Comparison of ENCODE assay signal across 20 mouse cellular contexts in genomic region chr10:118978181-118978743, GRCm38 (mm10).
DNase-seq lines count a peak whose midpoint lies in the region; ATAC-seq lines count a peak whose summit lies in the region.
"Had no signal": no experiment of that assay in that cellular context is flagged by ENCODE, and none has a peak within 500 bp of the region (broad histone marks: within the 10 kb centered on the region; RNA-seq: fewer than 3 reads in every experiment).

No protein-coding gene starts in this region.

- H3K4me2 ChIP-seq in intestine, embryonic 16.5 days (ENCODE audit: low read depth, low read length): no peak overlapping the region
- H3K4me2 ChIP-seq in hindbrain, embryonic 11.5 days (replicated peaks; ENCODE audit: low read depth, low read length): no peak overlapping the region
- no peak overlapping the region for H3K4me2 ChIP-seq in hindbrain, embryonic 14.5 days (replicated peaks)
- H3K4me2 ChIP-seq: embryonic facial prominence, embryonic 12.5 days; hindbrain, embryonic 13.5 days; limb, embryonic 15.5 days; midbrain, embryonic 13.5 days; stomach, embryonic 15.5 days had no signal

- H3K27me3 ChIP-seq in intestine, embryonic 16.5 days (replicated peaks; ENCODE audit: control insufficient read depth, insufficient read depth, low read length): no peaks in the 10 kb centered on the region
- H3K27me3 ChIP-seq in hindbrain, embryonic 11.5 days (ENCODE audit: control insufficient read depth, insufficient read depth, low read length): no peaks in the 10 kb centered on the region; the same call in 1 of the 2 replicates
- H3K27me3 ChIP-seq in hindbrain, embryonic 14.5 days (ENCODE audit: control insufficient read depth, insufficient read depth, low read length): 0 out of 2 replicates have a peak, but pooled peaks cover 2% of the 10 kb centered on the region
- H3K27me3 ChIP-seq: CH12.LX; limb, embryonic 15.5 days; stomach, embryonic 15.5 days had no signal

- peak; percentile 95 for ATAC-seq in intestine, embryonic 16.5 days
- no peak for ATAC-seq in hindbrain, embryonic 11.5 days (ENCODE audit: low FRiP score)
- ATAC-seq in hindbrain, embryonic 14.5 days (ENCODE audit: low FRiP score): no peak
- ATAC-seq: activated CD4-positive, CD25-positive, alpha-beta regulatory T cell, adult 4 months; forebrain, postnatal 0 days; midbrain, embryonic 13.5 days had no signal

- H3K27ac ChIP-seq in intestine, embryonic 16.5 days (ENCODE audit: low read length): peak overlapping the region; percentile 63
- H3K27ac ChIP-seq in hindbrain, embryonic 11.5 days (ENCODE audit: low read depth, low read length): no peak overlapping the region
- H3K27ac ChIP-seq in hindbrain, embryonic 14.5 days: no peak overlapping the region
- H3K27ac ChIP-seq: embryonic facial prominence, embryonic 12.5 days; hindbrain, embryonic 13.5 days; limb, embryonic 15.5 days; midbrain, embryonic 13.5 days; stomach, embryonic 15.5 days had no signal

- H3K36me3 ChIP-seq in intestine, embryonic 16.5 days (ENCODE audit: control insufficient read depth, insufficient read depth, low read length): no peaks in the 10 kb centered on the region
- H3K36me3 ChIP-seq in hindbrain, embryonic 11.5 days (ENCODE audit: control insufficient read depth, insufficient read depth, low read length): no peaks in the 10 kb centered on the region
- H3K36me3 ChIP-seq in hindbrain, embryonic 14.5 days (replicated peaks; ENCODE audit: control insufficient read depth, insufficient read depth): no peaks in the 10 kb centered on the region
- H3K36me3 ChIP-seq: embryonic facial prominence, embryonic 12.5 days; hindbrain, embryonic 13.5 days; limb, embryonic 15.5 days; midbrain, embryonic 13.5 days; stomach, embryonic 15.5 days had no signal

- H3K9ac ChIP-seq in intestine, embryonic 16.5 days (ENCODE audit: low read depth, low read length): no peak overlapping the region
- no peak overlapping the region for H3K9ac ChIP-seq in hindbrain, embryonic 11.5 days (ENCODE audit: low read depth, low read length)
- H3K9ac ChIP-seq in hindbrain, embryonic 14.5 days: no peak overlapping the region
- H3K9ac ChIP-seq: embryonic facial prominence, embryonic 12.5 days; forebrain, postnatal 0 days; hindbrain, embryonic 13.5 days; limb, embryonic 15.5 days; midbrain, embryonic 13.5 days; stomach, embryonic 15.5 days had no signal

- 54% methylated on average over 10 of the region's 10 CpGs for WGBS in intestine, embryonic 16.5 days
- WGBS in hindbrain, embryonic 11.5 days: 83% methylated on average over 10 of the region's 10 CpGs
- 87% methylated on average over 10 of the region's 10 CpGs for WGBS in hindbrain, embryonic 14.5 days

- no peak overlapping the region for H3K4me3 ChIP-seq in intestine, embryonic 16.5 days (ENCODE audit: low read length)
- no peak overlapping the region for H3K4me3 ChIP-seq in hindbrain, embryonic 11.5 days (ENCODE audit: low read depth, low read length)
- no peak overlapping the region for H3K4me3 ChIP-seq in hindbrain, embryonic 14.5 days (replicated peaks; ENCODE audit: low read length)
- H3K4me3 ChIP-seq: embryonic facial prominence, embryonic 12.5 days; hindbrain, embryonic 13.5 days; limb, embryonic 15.5 days; midbrain, embryonic 13.5 days; stomach, embryonic 15.5 days had no signal

- DNase-seq in lung, postnatal 36 days: peak; percentile 8
- DNase-seq in lung, postnatal 4 days: no peak
- peak; percentile 74 for DNase-seq in thymus, postnatal 0 days (ENCODE audit: low spot score)
- no peak for DNase-seq in hindbrain, embryonic 11.5 days (ENCODE audit: low spot score)
- no peak for DNase-seq in hindbrain, embryonic 14.5 days (ENCODE audit: low spot score)
- no peak for DNase-seq in embryo, embryonic 10 days (ENCODE audit: low spot score)
- DNase-seq: adrenal gland, postnatal 25 days; cerebellum, adult 18-20 months; forebrain, postnatal 0 days; heart, adult 18-20 months; kidney, adult 2 months; right cerebral cortex, adult 18-20 months had no signal

- H3K4me1 ChIP-seq in intestine, embryonic 16.5 days (ENCODE audit: control insufficient read depth, insufficient read depth, low read length): peaks cover 5% of the 10 kb centered on the region; the same call in 1 of the 2 replicates
- H3K4me1 ChIP-seq in hindbrain, embryonic 11.5 days (replicated peaks; ENCODE audit: control insufficient read depth, insufficient read depth, low read length): no peaks in the 10 kb centered on the region
- H3K4me1 ChIP-seq in hindbrain, embryonic 14.5 days (replicated peaks; ENCODE audit: control insufficient read depth, insufficient read depth, low read length): no peaks in the 10 kb centered on the region
- H3K4me1 ChIP-seq: midbrain, embryonic 13.5 days; stomach, embryonic 15.5 days had no signal

- H3K9me3 ChIP-seq in intestine, embryonic 16.5 days (ENCODE audit: control insufficient read depth, low read length): no peaks in the 10 kb centered on the region
- no peaks in the 10 kb centered on the region for H3K9me3 ChIP-seq in hindbrain, embryonic 11.5 days (ENCODE audit: control insufficient read depth, low read length)
- no peaks in the 10 kb centered on the region for H3K9me3 ChIP-seq in hindbrain, embryonic 14.5 days (ENCODE audit: control insufficient read depth, low read length)
- H3K9me3 ChIP-seq: embryonic facial prominence, embryonic 12.5 days; hindbrain, embryonic 13.5 days; limb, embryonic 15.5 days; midbrain, embryonic 13.5 days; stomach, embryonic 15.5 days had no signal

Comparison
In these comparisons a context has a peak if more than half of its experiments do, and no peak if none do; other contexts are left out.
1. DNase-seq: peak in lung, postnatal 36 days (single experiment) and thymus, postnatal 0 days (single experiment); none in lung, postnatal 4 days (0 of 2), hindbrain, embryonic 11.5 days (single experiment), hindbrain, embryonic 14.5 days (single experiment) and embryo, embryonic 10 days (single experiment).